Mouse (Mus musculus) left cerebral cortex, postnatal 4 days (tissue): Measurements from ENCODE around the gene Paf1. TPM values are rescaled to one million over a fixed set of nuclear protein-coding genes. Genes with fewer than 3 reads are reported as not detected.
A peak's percentile ranks its signal among the peaks of the same experiment; 100 is the strongest.

Experiments
- DNase-seq: peaks from one replicate; pipeline ENCODE4 v3.0.0-alpha.2; 2022
- intact Hi-C: fragments of 180-260 bp; cut with DNase I; formaldehyde crosslinking; loops from one replicate; pipeline ENCODE4 v1.15.1; 2025
- total RNA-seq, 2 experiments: library from RNA; stranded (reverse); gene quantifications; 2 replicates each; pipeline ENCODE4 v1.2.3; 2021

The Paf1 gene
- total RNA-seq, 2 experiments from 2014 or later, result 77.7 to 86.8 TPM

GRCm38 (mm10) chr7:28423018-28423417 lies 30.3 kb downstream of the Paf1 start:
- DNase-seq, result no peak
- intact Hi-C loops, result no loop called here

- DNase-seq, result no peak
- intact Hi-C loops, result no loop called here
These were observed 35.0 kb downstream of the Paf1 start for GRCm38 (mm10) chr7:28427738-28428137.

- no peak for DNase-seq
- intact Hi-C loops, result no loop called here
These were observed 37.8 kb downstream of the Paf1 start for GRCm38 (mm10) chr7:28430512-28430911.

- no peak for DNase-seq
- intact Hi-C loops, result no loop called here
These were observed 39.5 kb downstream of the Paf1 start for GRCm38 (mm10) chr7:28432252-28432651.

- intact Hi-C loops, result no loop called here
- peak; percentile 42 for DNase-seq
These were observed 43.0 kb downstream of the Paf1 start for GRCm38 (mm10) chr7:28435660-28436259.

GRCm38 (mm10) chr7:28436271-28436904 lies 43.6 kb downstream of the Paf1 start:
- peak; percentile 100 for DNase-seq
- intact Hi-C loops, result no loop called here

- DNase-seq, result peak; percentile 86
- intact Hi-C loops, result no loop called here
These were observed 44.3 kb downstream of the Paf1 start, which contains the start of gene Gmfg for GRCm38 (mm10) chr7:28436932-28437570. Gmfg (plus strand) TSS chr7:28437447.

GRCm38 (mm10) chr7:28437964-28438363 lies 45.2 kb downstream of the Paf1 start:
- intact Hi-C loops, result no loop called here
- no peak for DNase-seq

- DNase-seq, result no peak
- intact Hi-C loops, result no loop called here
These were observed 46.0 kb downstream of the Paf1 start for GRCm38 (mm10) chr7:28438771-28439170.

GRCm38 (mm10) chr7:28440739-28441138 lies 48.0 kb downstream of the Paf1 start:
- DNase-seq, result no peak
- intact Hi-C loops, result no loop called here

- DNase-seq, result no peak
- intact Hi-C loops, result no loop called here
These were observed 49.2 kb downstream of the Paf1 start for GRCm38 (mm10) chr7:28441776-28442485.

- no peak for DNase-seq
- intact Hi-C loops, result no loop called here
These were observed 49.9 kb downstream of the Paf1 start for GRCm38 (mm10) chr7:28442688-28443087.

- intact Hi-C loops, result no loop called here
- DNase-seq, result no peak
These were observed 51.7 kb downstream of the Paf1 start for GRCm38 (mm10) chr7:28444344-28444974.

- intact Hi-C loops, result loop anchor here (2.0 to 5.0 kb wide), 2 partner anchors 154 to 271 kb away; partner anchors contain the start of gene Fbxo17
- peak; percentile 82 for DNase-seq
These were observed 53.7 kb downstream of the Paf1 start for GRCm38 (mm10) chr7:28446446-28446845.

GRCm38 (mm10) chr7:28447101-28447830 lies 54.5 kb downstream of the Paf1 start:
- intact Hi-C loops, result loop anchor here (2.0 to 5.0 kb wide), 2 partner anchors 154 to 270 kb away; partner anchors contain the start of gene Fbxo17
- DNase-seq, result peak; percentile 51

- intact Hi-C loops, result loop anchor here (2.0 to 5.0 kb wide), 2 partner anchors 153 to 269 kb away; partner anchors contain the start of gene Fbxo17
- DNase-seq, result no peak
These were observed 55.4 kb downstream of the Paf1 start for GRCm38 (mm10) chr7:28447865-28448820.
